Mouse (Mus musculus) testis, adult 2 months (tissue): ENCODE results near the gene Mutyh. TPM values are rescaled to one million over a fixed set of nuclear protein-coding genes. Genes with fewer than 3 reads are reported as not detected.

Experiments used
- H3K27ac ChIP-seq: fragments of 200-500 bp; 2 replicates; pipeline ENCODE4 v1.5.1; 2012; ENCODE audit warnings: low read depth, low read length; ENCODE audit not compliant: control insufficient read depth, insufficient read depth
- H3K27me3 ChIP-seq: fragments of 200-500 bp; 2 replicates; pipeline ENCODE4 v1.6.1; 2012; ENCODE audit warnings: mild to moderate bottlenecking, low read length, moderate library complexity; ENCODE audit not compliant: control insufficient read depth, insufficient read depth
- H3K36me3 ChIP-seq: fragments of 200-500 bp; 2 replicates; pipeline ENCODE4 v1.6.1; 2012; ENCODE audit warnings: mild to moderate bottlenecking, low read length; ENCODE audit not compliant: control insufficient read depth, insufficient read depth
- H3K4me1 ChIP-seq: fragments of 200-500 bp; 2 replicates; pipeline ENCODE4 v1.6.1; 2012; ENCODE audit warnings: low read length; ENCODE audit not compliant: control insufficient read depth, insufficient read depth
- H3K4me3 ChIP-seq: fragments of 200-500 bp; 2 replicates; pipeline ENCODE4 v1.5.1; 2012; ENCODE audit warnings: low read depth, mild to moderate bottlenecking, low read length, moderate library complexity, mixed read lengths; ENCODE audit not compliant: control insufficient read depth
- CTCF ChIP-seq: fragments of 200-500 bp; IDR thresholded peaks from 2 replicates; pipeline ENCODE4 v1.5.1; 2012; ENCODE audit warnings: low read depth, mild to moderate bottlenecking, inconsistent platforms, low read length, moderate library complexity; ENCODE audit not compliant: control insufficient read depth, insufficient read depth, insufficient replicate concordance
- POLR2A ChIP-seq: fragments of 200-500 bp; IDR thresholded peaks from 2 replicates; pipeline ENCODE4 v1.6.1; 2012; ENCODE audit warnings: low read depth, mild to moderate bottlenecking, inconsistent platforms, low read length, moderate library complexity; ENCODE audit not compliant: control insufficient read depth
- polyA plus RNA-seq: library from polyadenylated mRNA; depleted of rRNA; stranded (reverse); fragments of >200 nt; gene quantifications from 2 replicates; pipeline ENCODE4 v1.2.3, GENCODE M21; 2012

Gene Mutyh
- polyA plus RNA-seq, 1 experiment, result 5.7 TPM

- no peaks in the 10 kb centered on the region for H3K27me3 ChIP-seq
- no peaks in the 10 kb centered on the region for H3K36me3 ChIP-seq
- 0 out of 2 replicates have a peak overlapping the region, but pooled peaks have one; percentile 26 for H3K27ac ChIP-seq
- H3K4me1 ChIP-seq, result no peaks in the 10 kb centered on the region
- H3K4me3 ChIP-seq, result no peak overlapping the region
- TF ChIP-seq POLR2A (no peak), CTCF (no peak)
Observed at GRCm38 (mm10) chr4:116796442-116797110, 10.9 kb upstream of the Mutyh start.

- no peaks in the 10 kb centered on the region for H3K27me3 ChIP-seq
Observed at GRCm38 (mm10) chr4:116799901-116800300, 7.6 kb upstream of the Mutyh start.

GRCm38 (mm10) chr4:116811012-116811411, 3.5 kb downstream of the Mutyh start:
- TF ChIP-seq CTCF (no peak), POLR2A (no peak)
- Histone ChIP-seq H3K27me3 (no peaks in the 10 kb centered on the region), H3K4me3 (no peak overlapping the region), H3K27ac (no peak overlapping the region), H3K4me1 (peaks cover 2% of the 10 kb centered on the region), H3K36me3 (no peaks in the 10 kb centered on the region)

More at GRCm38 (mm10) chr4:116799901-116800300, 7.6 kb upstream of the Mutyh start:
- TF ChIP-seq POLR2A (no peak), CTCF (no peak)
- no peaks in the 10 kb centered on the region for H3K4me1 ChIP-seq
- no peak overlapping the region for H3K4me3 ChIP-seq
- no peak overlapping the region for H3K27ac ChIP-seq
- H3K36me3 ChIP-seq, result no peaks in the 10 kb centered on the region

- TF ChIP-seq CTCF, result no peak
- no peak for TF ChIP-seq POLR2A
- no peaks in the 10 kb centered on the region for H3K36me3 ChIP-seq
Observed at GRCm38 (mm10) chr4:116815276-116815675, 7.8 kb downstream of the Mutyh start.

GRCm38 (mm10) chr4:116817486-116817885, 10.0 kb downstream of the Mutyh start:
- H3K4me1 ChIP-seq, result peaks cover 13% of the 10 kb centered on the region
- no peak overlapping the region for H3K4me3 ChIP-seq
- H3K36me3 ChIP-seq, result no peaks in the 10 kb centered on the region
- no peak overlapping the region for H3K27ac ChIP-seq
- no peak for TF ChIP-seq POLR2A
- no peak for TF ChIP-seq CTCF
- no peaks in the 10 kb centered on the region for H3K27me3 ChIP-seq

More at GRCm38 (mm10) chr4:116815276-116815675, 7.8 kb downstream of the Mutyh start:
- Histone ChIP-seq H3K27me3 (no peaks in the 10 kb centered on the region), H3K27ac (peak overlapping the region; percentile 14), H3K4me3 (no peak overlapping the region), H3K4me1 (peaks cover 3% of the 10 kb centered on the region)

GRCm38 (mm10) chr4:116819968-116820901, 12.7 kb downstream of the Mutyh start:
- TF ChIP-seq POLR2A (no peak), CTCF (no peak)
- peaks cover 19% of the 10 kb centered on the region for H3K4me1 ChIP-seq
- peak overlapping the region; percentile 39 for H3K4me3 ChIP-seq
- H3K27me3 ChIP-seq, result no peaks in the 10 kb centered on the region
- H3K36me3 ChIP-seq, result no peaks in the 10 kb centered on the region
- no peak overlapping the region for H3K27ac ChIP-seq
